Comparison of ENCODE assay signal across 12 mouse cellular contexts in genomic region chr8:126754361-126754809, GRCm38 (mm10).
DNase-seq lines count a peak whose midpoint lies in the region.
"Had no signal": no experiment of that assay in that cellular context is flagged by ENCODE, and none has a peak within 500 bp of the region (broad histone marks: within the 10 kb centered on the region; RNA-seq: fewer than 3 reads in every experiment).

No protein-coding gene starts in this region.

- peak; percentile 34 for DNase-seq in left cerebral cortex, postnatal 4 days
- no peak for DNase-seq in left cerebral cortex, postnatal 14 days (ENCODE audit: low spot score in 2 of 2)
- DNase-seq in cerebellum, adult 11 months = peak; percentile 43
- DNase-seq in cerebellum, adult 18-20 months = peak; percentile 57 to 61
- peak; percentile 51 to 61 for DNase-seq in cerebellum, postnatal 36 days
- no peak for DNase-seq in kidney, postnatal 25 days
- DNase-seq in left cerebral cortex, postnatal 10 days (ENCODE audit: extremely low spot score in 1 of 2, low spot score in 2 of 2) = no peak
- DNase-seq: gastrocnemius, postnatal 10 days; heart, adult 2 months; heart, postnatal 10 days; lung, postnatal 14 days; thymus, postnatal 4 days had no signal

- intact Hi-C loops in left cerebral cortex, postnatal 4 days (cut with DNase I) = loop anchor here (10.0 kb wide), 1 partner anchor 230 kb away; no protein-coding TSS in a partner anchor
- intact Hi-C loops in left cerebral cortex, postnatal 14 days (cut with DNase I) = no loop called here
- intact Hi-C loops in left cerebral cortex, postnatal 10 days (cut with DNase I) = loop anchor here (10.0 kb wide), 2 partner anchors 130 to 260 kb away; no protein-coding TSS in a partner anchor

Comparison
In these comparisons a context has a peak if more than half of its experiments do, and no peak if none do; other contexts are left out.
1. DNase-seq: peak in left cerebral cortex, postnatal 4 days (single experiment), cerebellum, adult 11 months (single experiment), cerebellum, adult 18-20 months (2 of 2) and cerebellum, postnatal 36 days (2 of 2); none in left cerebral cortex, postnatal 14 days (0 of 2), kidney, postnatal 25 days (0 of 2) and left cerebral cortex, postnatal 10 days (0 of 2).